Mouse (Mus musculus): ENCODE measurements around the gene Yeats2.

Gene Yeats2

GRCm38 (mm10) chr16:20280238-20280637 lies 139.4 kb downstream of the Yeats2 start:
- DNase-seq (ENCODE audit: low spot score in 2 of 2), result no peak

Measured in thymus, postnatal 10 days (tissue).